ENCODE assay signal across 8 mouse cellular contexts in the genomic region with DNA sequence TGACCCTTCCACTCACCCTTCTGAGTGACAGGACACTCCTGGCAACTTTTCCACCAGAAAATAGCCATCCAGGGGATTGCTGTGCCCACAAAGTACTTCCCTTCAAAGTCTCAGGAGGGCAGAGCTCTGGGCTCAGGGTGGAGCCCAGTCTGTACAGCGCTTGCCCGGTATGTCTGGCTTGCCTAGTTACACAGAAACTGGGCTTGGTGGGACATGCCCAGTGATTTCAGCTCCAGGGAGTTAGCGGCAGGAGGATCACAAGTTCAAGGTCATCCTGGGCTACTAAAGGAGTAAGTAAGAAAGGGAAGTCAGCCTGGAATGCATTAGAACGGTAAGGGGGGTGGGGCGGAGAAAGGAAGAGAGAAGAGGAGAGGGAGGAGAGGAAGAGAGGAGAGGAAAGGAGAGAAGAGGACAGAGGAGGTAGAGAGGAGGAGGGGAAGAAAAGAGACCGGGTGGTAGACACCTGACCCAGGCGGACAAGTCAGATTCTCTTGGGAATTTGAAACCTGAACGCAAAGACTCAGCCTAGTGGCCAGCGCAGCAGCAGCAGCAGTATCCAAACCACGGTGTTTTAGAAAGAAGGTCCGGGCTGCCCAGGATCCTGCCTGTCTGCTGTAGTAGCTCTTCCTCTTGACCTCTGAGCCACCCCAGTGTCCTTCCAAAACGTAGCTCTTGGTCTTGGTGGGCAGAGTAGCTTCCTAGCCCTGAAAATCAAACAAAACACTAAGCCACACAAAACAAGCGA. TPM values are rescaled to one million over a fixed set of nuclear protein-coding genes. Genes with fewer than 3 reads are reported as not detected.
DNase-seq lines count a peak whose midpoint lies in the region; ATAC-seq and TF ChIP-seq lines count a peak whose summit lies in the region.

No protein-coding gene starts in this region.

- no peaks in the 10 kb centered on the region for H3K36me3 ChIP-seq in spleen, adult 2 months (ENCODE audit: control insufficient read depth, insufficient read depth, low read length)
- H3K36me3 ChIP-seq in kidney, adult 2 months (ENCODE audit: control insufficient read depth, insufficient read depth, low read length): no peaks in the 10 kb centered on the region
- H3K36me3 ChIP-seq in lung, embryonic 16.5 days (ENCODE audit: control insufficient read depth, insufficient read depth, low read length): no peaks in the 10 kb centered on the region
- no peaks in the 10 kb centered on the region for H3K36me3 ChIP-seq in stomach, postnatal 0 days (ENCODE audit: control insufficient read depth, insufficient read depth, low read length)

- H3K9me3 ChIP-seq in lung, embryonic 16.5 days (ENCODE audit: control insufficient read depth, low read length): no peaks in the 10 kb centered on the region
- H3K9me3 ChIP-seq in stomach, postnatal 0 days (ENCODE audit: control insufficient read depth, low read length): no peaks in the 10 kb centered on the region

- H3K27ac ChIP-seq in spleen, adult 2 months (ENCODE audit: insufficient read depth, low read length): peak overlapping the region; percentile 43
- H3K27ac ChIP-seq in kidney, adult 2 months (ENCODE audit: insufficient read depth, low read depth, low read length): peak overlapping the region; percentile 80
- H3K27ac ChIP-seq in lung, embryonic 16.5 days (ENCODE audit: low read length): peak overlapping the region; percentile 81
- peak overlapping the region; percentile 86 for H3K27ac ChIP-seq in stomach, postnatal 0 days (replicated peaks)

- H3K9ac ChIP-seq in lung, embryonic 16.5 days (ENCODE audit: low read length): peak overlapping the region; percentile 68
- H3K9ac ChIP-seq in stomach, postnatal 0 days (ENCODE audit: low read length): peak overlapping the region; percentile 57

- no peaks in the 10 kb centered on the region for H3K27me3 ChIP-seq in spleen, adult 2 months (ENCODE audit: control insufficient read depth, insufficient read depth, low read length)
- H3K27me3 ChIP-seq in kidney, adult 2 months (replicated peaks; ENCODE audit: control insufficient read depth, insufficient read depth, low read length): no peaks in the 10 kb centered on the region
- no peaks in the 10 kb centered on the region for H3K27me3 ChIP-seq in lung, embryonic 16.5 days (ENCODE audit: control insufficient read depth, insufficient read depth, low read depth, low read length)
- no peaks in the 10 kb centered on the region for H3K27me3 ChIP-seq in stomach, postnatal 0 days (ENCODE audit: control insufficient read depth, insufficient read depth, low read length)

- peak; percentile 22 for ATAC-seq in granulocyte monocyte progenitor cell, adult 5-6 weeks (replicated peaks; ENCODE audit: poor library complexity, severe bottlenecking)
- ATAC-seq in lung, embryonic 16.5 days (ENCODE audit: low read depth): peak; percentile 72
- peak; percentile 72 for ATAC-seq in stomach, postnatal 0 days (ENCODE audit: low FRiP score, low TSS enrichment)

- no peak for TF ChIP-seq POLR2A in spleen, adult 2 months (IDR thresholded peaks at IDR 0.05; ENCODE audit: low read depth, low read length)
- TF ChIP-seq POLR2A in kidney, adult 2 months (IDR thresholded peaks at IDR 0.05; ENCODE audit: low read depth, low read length): no peak

- DNase-seq in spleen, adult 2 months (ENCODE audit: low read depth in 1 of 2, low spot score in 2 of 2): no peak
- no peak for DNase-seq in spleen, adult 12 weeks (ENCODE audit: low spot score)
- peak; percentile 71 for DNase-seq in kidney, adult 2 months
- peak; percentile 59 for DNase-seq in stomach, postnatal 0 days (ENCODE audit: low spot score)
- DNase-seq in layer of hippocampus, postnatal 10 days (ENCODE audit: low spot score in 2 of 2): no peak
- no peak for DNase-seq in cerebellum, adult 9-10 months

- H3K4me1 ChIP-seq in spleen, adult 2 months (ENCODE audit: control insufficient read depth, insufficient read depth, insufficient read length): peaks cover 12% of the 10 kb centered on the region; the same call in 1 of the 2 replicates
- peaks cover 11% of the 10 kb centered on the region; the same call in 1 of the 2 replicates for H3K4me1 ChIP-seq in kidney, adult 2 months (ENCODE audit: control insufficient read depth, insufficient read depth, low read length)
- peaks cover 19% of the 10 kb centered on the region for H3K4me1 ChIP-seq in lung, embryonic 16.5 days (replicated peaks; ENCODE audit: control insufficient read depth, insufficient read depth, low read length)
- H3K4me1 ChIP-seq in stomach, postnatal 0 days (replicated peaks; ENCODE audit: control insufficient read depth, insufficient read depth): peaks cover 5% of the 10 kb centered on the region

- no peak for TF ChIP-seq CTCF in spleen, adult 2 months (IDR thresholded peaks at IDR 0.05; ENCODE audit: extremely low read depth, insufficient read depth, insufficient read length, insufficient replicate concordance)
- peak; percentile 35; the same call in 1 of the 2 replicates for TF ChIP-seq CTCF in kidney, adult 2 months (conservative IDR thresholded peaks at IDR 0.05; ENCODE audit: insufficient read depth, insufficient read length, low read depth, low read length)
- TF ChIP-seq CTCF in stomach, postnatal 0 days (IDR thresholded peaks at IDR 0.05; ENCODE audit: low read depth): peak; percentile 46; the same call in 1 of the 2 replicates

- H3K4me2 ChIP-seq in lung, embryonic 16.5 days (ENCODE audit: low read depth, low read length): peak overlapping the region; percentile 59
- peak overlapping the region; percentile 52 for H3K4me2 ChIP-seq in stomach, postnatal 0 days (replicated peaks; ENCODE audit: low read depth)

- H3K4me3 ChIP-seq in spleen, adult 2 months (ENCODE audit: extremely low read depth, insufficient read depth, insufficient read length): peak overlapping the region; percentile 39; the same call in 1 of the 2 replicates
- H3K4me3 ChIP-seq in kidney, adult 2 months (ENCODE audit: insufficient read depth, low read depth, low read length): peak overlapping the region; percentile 35
- peak overlapping the region; percentile 47 for H3K4me3 ChIP-seq in lung, embryonic 16.5 days (ENCODE audit: low read length)
- H3K4me3 ChIP-seq in stomach, postnatal 0 days (ENCODE audit: low read depth, low read length): peak overlapping the region; percentile 35

- WGBS in spleen, adult 2 months: 20% methylated on average over 13 of the region's 13 CpGs
- 4% methylated on average over 13 of the region's 13 CpGs for WGBS in kidney, adult 2 months
- WGBS in lung, embryonic 16.5 days: 10% methylated on average over 13 of the region's 13 CpGs
- WGBS in stomach, postnatal 0 days: 10% methylated on average over 13 of the region's 13 CpGs

- TF ChIP-seq EP300 in stomach, postnatal 0 days (optimal IDR thresholded peaks at IDR 0.05): no peak

RNA-seq across cellular contexts. Expression of gene Pcbp1, which starts 28.9 kb away (rescaled TPM):
- polyA plus RNA-seq in spleen, adult 2 months (2012; rRNA removed): 166 and 200 TPM in 2 replicates
- total RNA-seq in granulocyte monocyte progenitor cell, adult 5-6 weeks (2014; fragmentation: Nextera tagmentation): 258 and 285 TPM in 2 replicates
- 130 and 152 TPM in 2 replicates for total RNA-seq in granulocyte monocyte progenitor cell, adult 5-6 weeks (2017)
- polyA plus RNA-seq in kidney, adult 2 months (2012; rRNA removed): 165 and 166 TPM in 2 replicates
- polyA plus RNA-seq in lung, embryonic 16.5 days (2015; fragmentation: Nextera tagmentation; extraction: Ambion mirVana): 168 and 192 TPM in 2 replicates
- polyA plus RNA-seq in stomach, postnatal 0 days (2015; fragmentation: Nextera tagmentation; extraction: Ambion mirVana): 331 and 337 TPM in 2 replicates
- total RNA-seq in layer of hippocampus, postnatal 10 days (2021): 100 to 1,000 TPM; 159 to 184 TPM

RNA-seq across cellular contexts. Expression of gene C87436, which starts 59.1 kb away (rescaled TPM):
- polyA plus RNA-seq in spleen, adult 2 months (2012; rRNA removed): 9.5 and 9.7 TPM in 2 replicates
- 20.8 and 33.5 TPM in 2 replicates for total RNA-seq in granulocyte monocyte progenitor cell, adult 5-6 weeks (2014; fragmentation: Nextera tagmentation)
- 20.3 and 26.7 TPM in 2 replicates for total RNA-seq in granulocyte monocyte progenitor cell, adult 5-6 weeks (2017)
- polyA plus RNA-seq in kidney, adult 2 months (2012; rRNA removed): 15.1 and 15.3 TPM in 2 replicates
- polyA plus RNA-seq in lung, embryonic 16.5 days (2015; fragmentation: Nextera tagmentation; extraction: Ambion mirVana): 23.8 and 26.7 TPM in 2 replicates
- 15.0 and 16.4 TPM in 2 replicates for polyA plus RNA-seq in stomach, postnatal 0 days (2015; fragmentation: Nextera tagmentation; extraction: Ambion mirVana)
- 10 to 100 TPM; 13.6 to 15.9 TPM for total RNA-seq in layer of hippocampus, postnatal 10 days (2021)

Comparison
In these comparisons a context has a peak if more than half of its experiments do, and no peak if none do; other contexts are left out.
1. DNase-seq: peak in kidney, adult 2 months (single experiment) and stomach, postnatal 0 days (single experiment); none in spleen, adult 2 months (0 of 2), spleen, adult 12 weeks (single experiment), layer of hippocampus, postnatal 10 days (0 of 2) and cerebellum, adult 9-10 months (single experiment).
2. ATAC-seq: peak in every context shown above with its lines; median percentile 72 in lung, embryonic 16.5 days; 72 in stomach, postnatal 0 days; 22 in granulocyte monocyte progenitor cell, adult 5-6 weeks.
3. Peak in every context shown above with its lines, with median percentiles within 50 percentile points of each other: H3K27ac ChIP-seq and H3K4me3 ChIP-seq.